Mouse (Mus musculus) thymus, postnatal 10 days (tissue): ENCODE measurements at regions not wholly inside any gene's neighbourhood (a gene's known extent, or its start where the extent isn't known, plus 50 kb on each side); places are given as distances from the start of the nearest gene placed in this dataset.
"Not testable (repeated sequence)": the region's sequence is repeated elsewhere in the genome, so short reads cannot be mapped to it uniquely, and the experiment has no call there.

Experiments used
- DNase-seq, 2 experiments: peaks; one replicate each; pipeline ENCODE4 v3.0.0; 2021; ENCODE audit warnings: low spot score in 2 of 2

- no peak for DNase-seq
These were observed 199.4 kb downstream of the Antxr2 start for GRCm38 (mm10) chr5:97831421-97831820.

GRCm38 (mm10) chr5:97817485-97817884 lies 213.4 kb downstream of the Antxr2 start:
- DNase-seq = no peak

- no peak for DNase-seq
These were observed 215.5 kb downstream of the Antxr2 start for GRCm38 (mm10) chr5:97815357-97815756.

GRCm38 (mm10) chr5:97814700-97815099 lies 216.1 kb downstream of the Antxr2 start:
- DNase-seq = no peak

GRCm38 (mm10) chr5:97812611-97813350 lies 218.1 kb downstream of the Antxr2 start:
- no peak for DNase-seq

GRCm38 (mm10) chr5:97809007-97809406 lies 221.8 kb downstream of the Antxr2 start:
- DNase-seq = no peak

- DNase-seq = no peak
These were observed 223.7 kb downstream of the Antxr2 start for GRCm38 (mm10) chr5:97807171-97807570.

- DNase-seq = no peak
These were observed 224.1 kb downstream of the Antxr2 start for GRCm38 (mm10) chr5:97806754-97807153.

- DNase-seq = no peak
These were observed 230.8 kb downstream of the Antxr2 start for GRCm38 (mm10) chr5:97800017-97800416.

- no peak for DNase-seq
These were observed 242.7 kb downstream of the Antxr2 start for GRCm38 (mm10) chr5:97788175-97788574.

- no peak for DNase-seq
These were observed 243.8 kb downstream of the Antxr2 start for GRCm38 (mm10) chr5:97787001-97787400.

- not testable (repeated sequence) for DNase-seq
These were observed 255.7 kb downstream of the Antxr2 start for GRCm38 (mm10) chr5:97775100-97775499.

GRCm38 (mm10) chr5:97773451-97773850 lies 257.4 kb downstream of the Antxr2 start:
- not testable (repeated sequence) for DNase-seq

- DNase-seq = no peak
These were observed 280.5 kb upstream of the Gk2 start for GRCm38 (mm10) chr5:97737339-97737738.

GRCm38 (mm10) chr5:97730920-97731319 lies 274.1 kb upstream of the Gk2 start:
- no peak for DNase-seq

- not testable (repeated sequence) for DNase-seq
These were observed 262.5 kb upstream of the Gk2 start for GRCm38 (mm10) chr5:97719364-97719763.

GRCm38 (mm10) chr5:97705270-97705669 lies 248.4 kb upstream of the Gk2 start:
- no peak for DNase-seq

- DNase-seq = no peak
These were observed 243.7 kb upstream of the Gk2 start for GRCm38 (mm10) chr5:97700507-97700906.

GRCm38 (mm10) chr5:97697581-97698134 lies 240.8 kb upstream of the Gk2 start:
- DNase-seq = no peak

- no peak for DNase-seq
These were observed 236.6 kb upstream of the Gk2 start for GRCm38 (mm10) chr5:97693333-97693940.

- DNase-seq = no peak
These were observed 228.6 kb upstream of the Gk2 start for GRCm38 (mm10) chr5:97685443-97685842.

- no peak for DNase-seq
These were observed 227.9 kb upstream of the Gk2 start for GRCm38 (mm10) chr5:97684592-97685258.

- no peak for DNase-seq
These were observed 212.9 kb upstream of the Gk2 start for GRCm38 (mm10) chr5:97669726-97670125.
